ENCODE assay signal across 28 mouse cellular contexts in the genomic region with DNA sequence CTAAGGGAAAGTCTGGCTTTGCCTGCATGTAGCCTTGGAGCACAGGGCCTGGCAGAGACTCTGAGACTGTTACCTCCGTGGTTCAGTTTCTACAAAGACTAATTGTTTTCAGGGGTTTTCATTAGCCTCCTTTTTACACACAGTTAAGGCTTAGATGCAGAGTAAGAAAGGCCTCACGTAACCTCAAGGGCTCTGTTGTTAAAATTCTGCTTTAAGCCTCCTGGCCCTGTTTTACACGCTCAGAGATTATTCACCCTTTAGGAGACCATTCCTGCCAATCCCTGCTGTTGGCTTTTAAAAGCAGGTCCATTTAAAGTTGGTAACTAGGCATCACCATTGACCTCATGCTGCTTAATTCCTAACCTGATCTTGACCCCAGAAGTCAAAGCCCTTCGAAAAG. TPM values are rescaled to one million over a fixed set of nuclear protein-coding genes. Genes with fewer than 3 reads are reported as not detected.
DNase-seq lines count a peak whose midpoint lies in the region; ATAC-seq and TF ChIP-seq lines count a peak whose summit lies in the region.
"Had no signal": no experiment of that assay in that cellular context is flagged by ENCODE, and none has a peak within 500 bp of the region (broad histone marks: within the 10 kb centered on the region; RNA-seq: fewer than 3 reads in every experiment).

No protein-coding gene starts in this region.

- TF ChIP-seq POLR2A in liver, adult 2 months (IDR thresholded peaks at IDR 0.05; ENCODE audit: extremely low read depth, insufficient read depth, low read length): no peak

- H3K79me2 ChIP-seq in liver, adult 2 months (ENCODE audit: control insufficient read depth, insufficient read depth, low read length): no peaks in the 10 kb centered on the region

- ATAC-seq in embryonic facial prominence, embryonic 14.5 days (ENCODE audit: low read depth): peak; percentile 37; the same call in 1 of the 2 replicates
- ATAC-seq in limb, embryonic 13.5 days (ENCODE audit: low FRiP score, low read depth): peak; percentile 77; the same call in 1 of the 2 replicates
- ATAC-seq: activated CD4-positive, CD25-positive, alpha-beta regulatory T cell, adult 4 months; CD4-positive, CD25-positive, alpha-beta regulatory T cell, adult 4 months; forebrain, embryonic 15.5 days; hindbrain, postnatal 0 days; inflammation-experienced regulatory T-cells, adult 6 months had no signal

- intact Hi-C loops in heart, postnatal 10 days (cut with DNase I): no loop called here

- no peak overlapping the region for H3K9ac ChIP-seq in liver, adult 2 months (ENCODE audit: low read depth, low read length)
- no peak overlapping the region for H3K9ac ChIP-seq in embryonic facial prominence, embryonic 14.5 days (ENCODE audit: low read depth, low read length)
- H3K9ac ChIP-seq in limb, embryonic 13.5 days: no peak overlapping the region
- H3K9ac ChIP-seq: forebrain, embryonic 12.5 days; forebrain, embryonic 15.5 days; hindbrain, embryonic 14.5 days had no signal

- H3K4me2 ChIP-seq in embryonic facial prominence, embryonic 14.5 days (ENCODE audit: low read depth, low read length): no peak overlapping the region
- no peak overlapping the region for H3K4me2 ChIP-seq in limb, embryonic 13.5 days (replicated peaks)
- H3K4me2 ChIP-seq: forebrain, embryonic 12.5 days; forebrain, embryonic 15.5 days; heart, embryonic 11.5 days; hindbrain, embryonic 14.5 days had no signal

- H3K4me1 ChIP-seq in liver, adult 2 months (ENCODE audit: control insufficient read depth, insufficient read depth, low read length): peaks cover 2% of the 10 kb centered on the region; the same call in 1 of the 2 replicates
- H3K4me1 ChIP-seq in embryonic facial prominence, embryonic 14.5 days (ENCODE audit: control insufficient read depth, insufficient read depth, low read length): no peaks in the 10 kb centered on the region
- H3K4me1 ChIP-seq in limb, embryonic 10.5 days: peaks cover 32% of the 10 kb centered on the region
- peaks cover 19% of the 10 kb centered on the region for H3K4me1 ChIP-seq in limb, embryonic 13.5 days
- H3K4me1 ChIP-seq: forebrain, embryonic 12.5 days; forebrain, embryonic 15.5 days had no signal

- H3K9me3 ChIP-seq in embryonic facial prominence, embryonic 14.5 days (ENCODE audit: control insufficient read depth, low read length): no peaks in the 10 kb centered on the region
- no peaks in the 10 kb centered on the region for H3K9me3 ChIP-seq in limb, embryonic 10.5 days (replicated peaks)
- no peaks in the 10 kb centered on the region for H3K9me3 ChIP-seq in limb, embryonic 13.5 days
- H3K9me3 ChIP-seq: forebrain, embryonic 12.5 days; forebrain, embryonic 15.5 days had no signal

- no peaks in the 10 kb centered on the region for H3K36me3 ChIP-seq in liver, adult 2 months (ENCODE audit: control insufficient read depth, insufficient read depth, low read length)
- no peaks in the 10 kb centered on the region for H3K36me3 ChIP-seq in embryonic facial prominence, embryonic 14.5 days (ENCODE audit: control insufficient read depth, insufficient read depth, low read length)
- no peaks in the 10 kb centered on the region for H3K36me3 ChIP-seq in limb, embryonic 10.5 days
- H3K36me3 ChIP-seq in limb, embryonic 13.5 days: no peaks in the 10 kb centered on the region
- H3K36me3 ChIP-seq: forebrain, embryonic 12.5 days; forebrain, embryonic 15.5 days had no signal

- 38% methylated on average over 4 of the region's 4 CpGs for WGBS in liver, adult 2 months
- 41% methylated on average over 4 of the region's 4 CpGs for WGBS in embryonic facial prominence, embryonic 14.5 days
- 43% methylated on average over 4 of the region's 4 CpGs for WGBS in limb, embryonic 10.5 days
- 19% methylated on average over 4 of the region's 4 CpGs for WGBS in limb, embryonic 13.5 days

- H3K4me3 ChIP-seq in liver, adult 2 months (ENCODE audit: insufficient read depth, low read depth, low read length): no peak overlapping the region
- H3K4me3 ChIP-seq in embryonic facial prominence, embryonic 14.5 days (ENCODE audit: low read depth, low read length): no peak overlapping the region
- no peak overlapping the region for H3K4me3 ChIP-seq in limb, embryonic 10.5 days
- H3K4me3 ChIP-seq in limb, embryonic 13.5 days: no peak overlapping the region
- H3K4me3 ChIP-seq: erythroblast, embryonic 14.5 days; forebrain, embryonic 12.5 days; forebrain, embryonic 15.5 days; heart, adult 2 months had no signal

- TF ChIP-seq CTCF in liver, adult 2 months (IDR thresholded peaks at IDR 0.05; ENCODE audit: low read depth, low read length): no peak

- peaks cover 5% of the 10 kb centered on the region; the same call in 1 of the 2 replicates for H3K27me3 ChIP-seq in liver, adult 2 months (ENCODE audit: control insufficient read depth, insufficient read depth, low read length)
- H3K27me3 ChIP-seq in embryonic facial prominence, embryonic 14.5 days (replicated peaks; ENCODE audit: control insufficient read depth, insufficient read depth, low read length): no peaks in the 10 kb centered on the region
- H3K27me3 ChIP-seq in limb, embryonic 10.5 days (ENCODE audit: low read depth, poor library complexity, severe bottlenecking): no peaks in the 10 kb centered on the region
- 0 out of 2 replicates have a peak, but pooled peaks cover 5% of the 10 kb centered on the region for H3K27me3 ChIP-seq in limb, embryonic 13.5 days
- H3K27me3 ChIP-seq: forebrain, embryonic 12.5 days; forebrain, embryonic 15.5 days had no signal

- no peak overlapping the region for H3K27ac ChIP-seq in liver, adult 2 months (replicated peaks; ENCODE audit: insufficient read depth, low read depth, low read length)
- H3K27ac ChIP-seq in embryonic facial prominence, embryonic 14.5 days (replicated peaks; ENCODE audit: low read depth, low read length): no peak overlapping the region
- H3K27ac ChIP-seq in limb, embryonic 10.5 days: peak overlapping the region; percentile 37; the same call in 1 of the 2 replicates
- H3K27ac ChIP-seq in limb, embryonic 13.5 days: peak overlapping the region; percentile 69; the same call in 1 of the 2 replicates
- H3K27ac ChIP-seq: forebrain, embryonic 12.5 days; forebrain, embryonic 15.5 days; heart, adult 2 months; hindbrain, embryonic 14.5 days; hindbrain, postnatal 0 days had no signal

- DNase-seq in liver, adult 2 months (ENCODE audit: extremely low read depth, low read depth, low spot score): peak; percentile 43
- no peak for DNase-seq in liver
- no peak for DNase-seq in embryonic facial prominence, embryonic 14.5 days (ENCODE audit: low spot score)
- DNase-seq in limb, embryonic 10.5 days (ENCODE audit: low spot score): no peak
- DNase-seq in spleen, postnatal 4 days (ENCODE audit: low spot score in 2 of 2): no peak
- no peak for DNase-seq in heart, postnatal 10 days
- no peak for DNase-seq in left cerebral cortex, adult 18-20 months (ENCODE audit: low spot score in 2 of 2)
- DNase-seq: adrenal gland, adult 8-10 months; adrenal gland, postnatal 25 days; cerebellum, adult 11-12 months; cerebellum, adult 8-10 months; cerebellum, postnatal 10 days; cerebellum, postnatal 36 days; embryo, embryonic 11 days; gastrocnemius, postnatal 25 days; heart, adult 2 months; heart, postnatal 36 days had no signal

RNA-seq across cellular contexts. Expression of a gene that starts 22.5 kb away (rescaled TPM):
- 0.18 and 0.34 TPM in 2 replicates for total RNA-seq in liver, adult 2 months (2014; rRNA removed)
- polyA plus RNA-seq in liver, adult 2 months (2012; rRNA removed): 0.21 and 0.28 TPM in 2 replicates
- 13.8 and 15.8 TPM in 2 replicates for polyA plus RNA-seq in embryonic facial prominence, embryonic 14.5 days (2014; fragmentation: Nextera tagmentation; extraction: Ambion mirVana)
- polyA plus RNA-seq in limb, embryonic 10.5 days (2016; fragmentation: Nextera tagmentation; extraction: Ambion mirVana): 33.9 and 38.8 TPM in 2 replicates
- 20.6 and 24.9 TPM in 2 replicates for polyA plus RNA-seq in limb, embryonic 13.5 days (2015; fragmentation: Nextera tagmentation; extraction: Ambion mirVana)
- total RNA-seq in heart, postnatal 10 days (2021): 1 to 10 TPM; 5.2 to 6.9 TPM
- 100 to 1,000 TPM; 103 to 107 TPM for total RNA-seq in left cerebral cortex, adult 18-20 months (2021)
- polyA plus RNA-seq: C2C12 had no signal

Comparison
In these comparisons a context has a peak if more than half of its experiments do, and no peak if none do; other contexts are left out.
1. H3K27ac ChIP-seq: peak in limb, embryonic 10.5 days (single experiment) and limb, embryonic 13.5 days (single experiment); none in liver, adult 2 months (single experiment) and embryonic facial prominence, embryonic 14.5 days (single experiment).
2. RNA of a gene that starts 22.5 kb away (polyA plus RNA-seq): 33.9 to 38.8 TPM in limb, embryonic 10.5 days, 20.6 to 24.9 TPM in limb, embryonic 13.5 days and 13.8 to 15.8 TPM in embryonic facial prominence, embryonic 14.5 days; 0.21 to 0.28 TPM in liver, adult 2 months; every median in the first group is over 10 times any median in the second.